Mouse (Mus musculus) splenic B cell, adult 2 months (primary cell): ENCODE measurements around the gene Gm20715.

Experiments used
- DNase-seq: peaks from one replicate; pipeline ENCODE4 v3.0.0-alpha.2; 2011; ENCODE audit warnings: low read depth, low spot score
- H3K27me3 ChIP-seq: 2 replicates; pipeline ENCODE4 v1.6.1; 2012; ENCODE audit warnings: mild to moderate bottlenecking, low read length, moderate library complexity, mixed read lengths; ENCODE audit not compliant: control insufficient read depth, poor library complexity, insufficient read depth, severe bottlenecking
- H3K36me3 ChIP-seq: 2 replicates; pipeline ENCODE4 v1.6.1; 2012; ENCODE audit warnings: mild to moderate bottlenecking, low read length, moderate library complexity, mixed read lengths; ENCODE audit not compliant: control insufficient read depth, poor library complexity, insufficient read depth, severe bottlenecking

The Gm20715 gene

GRCm38 (mm10) chr7:6388971-6389370 is 21.1 kb upstream of the Gm20715 start:
- no peaks in the 10 kb centered on the region for H3K27me3 ChIP-seq
- 0 out of 2 replicates have a peak, but pooled peaks cover 4% of the 10 kb centered on the region for H3K36me3 ChIP-seq
- no peak for DNase-seq

GRCm38 (mm10) chr7:6389449-6389848 is 20.6 kb upstream of the Gm20715 start:
- DNase-seq: no peak
- H3K36me3 ChIP-seq: 0 out of 2 replicates have a peak, but pooled peaks cover 4% of the 10 kb centered on the region
- no peaks in the 10 kb centered on the region for H3K27me3 ChIP-seq

GRCm38 (mm10) chr7:6397996-6398975 is 11.8 kb upstream of the Gm20715 start, which contains the start of gene Smim17:
Gene Smim17, plus strand, starts transcription at chr7:6398715.
- Histone ChIP-seq H3K36me3 (no peaks in the 10 kb centered on the region), H3K27me3 (no peaks in the 10 kb centered on the region)
- DNase-seq: peak; percentile 68

- no peaks in the 10 kb centered on the region; the same call in 1 of the 2 replicates for H3K27me3 ChIP-seq
- H3K36me3 ChIP-seq: no peaks in the 10 kb centered on the region
- DNase-seq: no peak
Measured at GRCm38 (mm10) chr7:6414626-6415441, 4.8 kb downstream of the Gm20715 start.

GRCm38 (mm10) chr7:6415442-6415787 is 5.3 kb downstream of the Gm20715 start:
- Histone ChIP-seq H3K36me3 (no peaks in the 10 kb centered on the region), H3K27me3 (no peaks in the 10 kb centered on the region; the same call in 1 of the 2 replicates)
- DNase-seq: no peak

- no peaks in the 10 kb centered on the region for H3K27me3 ChIP-seq
- no peak for DNase-seq
- H3K36me3 ChIP-seq: no peaks in the 10 kb centered on the region
Measured at GRCm38 (mm10) chr7:6419894-6420293, 9.8 kb downstream of the Gm20715 start.

GRCm38 (mm10) chr7:6429381-6429780 is 19.3 kb downstream of the Gm20715 start:
- H3K36me3 ChIP-seq: no peaks in the 10 kb centered on the region
- H3K27me3 ChIP-seq: no peaks in the 10 kb centered on the region
- peak; percentile 4 for DNase-seq

- Histone ChIP-seq H3K36me3 (no peaks in the 10 kb centered on the region), H3K27me3 (no peaks in the 10 kb centered on the region)
- peak; percentile 66 for DNase-seq
Measured at GRCm38 (mm10) chr7:6430342-6430741, 20.3 kb downstream of the Gm20715 start.

GRCm38 (mm10) chr7:6438388-6438787 is 28.3 kb downstream of the Gm20715 start, which contains the start of gene Olfr1344:
Gene Olfr1344, plus strand, starts transcription at chr7:6438688.
- no peaks in the 10 kb centered on the region for H3K27me3 ChIP-seq
- no peak for DNase-seq
- H3K36me3 ChIP-seq: no peaks in the 10 kb centered on the region

GRCm38 (mm10) chr7:6441173-6441572 is 31.1 kb downstream of the Gm20715 start:
- no peaks in the 10 kb centered on the region for H3K36me3 ChIP-seq
- H3K27me3 ChIP-seq: no peaks in the 10 kb centered on the region
- DNase-seq: no peak

GRCm38 (mm10) chr7:6447771-6448170 is 37.7 kb downstream of the Gm20715 start:
- Histone ChIP-seq H3K27me3 (no peaks in the 10 kb centered on the region), H3K36me3 (no peaks in the 10 kb centered on the region)
- no peak for DNase-seq

GRCm38 (mm10) chr7:6455868-6456267 is 45.8 kb downstream of the Gm20715 start, which contains the start of gene Olfr1336:
Gene Olfr1336, plus strand, starts transcription at chr7:6456168.
- H3K27me3 ChIP-seq: no peaks in the 10 kb centered on the region; the same call in 1 of the 2 replicates
- DNase-seq: no peak
- H3K36me3 ChIP-seq: no peaks in the 10 kb centered on the region

GRCm38 (mm10) chr7:6456399-6456798 is 46.3 kb downstream of the Gm20715 start:
- no peak for DNase-seq
- H3K27me3 ChIP-seq: no peaks in the 10 kb centered on the region; the same call in 1 of the 2 replicates
- H3K36me3 ChIP-seq: no peaks in the 10 kb centered on the region

- no peak for DNase-seq
- Histone ChIP-seq H3K36me3 (no peaks in the 10 kb centered on the region), H3K27me3 (no peaks in the 10 kb centered on the region)
Measured at GRCm38 (mm10) chr7:6466951-6467350, 56.9 kb downstream of the Gm20715 start, which contains the start of gene Olfr1346. Gene Olfr1346, plus strand, starts transcription at chr7:6467101.
